Mouse (Mus musculus) liver, embryonic 16.5 days (tissue): ENCODE results near the gene Trpc1. TPM values are rescaled to one million over a fixed set of nuclear protein-coding genes. Genes with fewer than 3 reads are reported as not detected.

Experiments used
- ATAC-seq: fragments of 200-750 bp; cut with Nextera tagmentation; 2 replicates; pipeline ENCODE4 v1.8.0; 2017; ENCODE audit warnings: low read depth, mild to moderate bottlenecking, moderate number of reproducible peaks, moderate library complexity
- H3K27ac ChIP-seq: fragments of 300-500 bp; sonication (generic); 2 replicates; pipeline ENCODE4 v1.5.1; 2014; ENCODE audit warnings: mild to moderate bottlenecking, low read length
- H3K27me3 ChIP-seq: fragments of 300-500 bp; sonication (generic); 2 replicates; pipeline ENCODE4 v1.6.1; 2014; ENCODE audit warnings: low read depth, low read length, mixed read lengths; ENCODE audit not compliant: control insufficient read depth, insufficient read depth
- H3K36me3 ChIP-seq: fragments of 300-500 bp; sonication (generic); 2 replicates; pipeline ENCODE4 v1.6.1; 2014; ENCODE audit warnings: mild to moderate bottlenecking; ENCODE audit not compliant: control insufficient read depth, insufficient read depth
- H3K4me1 ChIP-seq: fragments of 300-500 bp; sonication (generic); 2 replicates; pipeline ENCODE4 v1.6.1; 2014; ENCODE audit warnings: low read depth, low read length, mixed read lengths; ENCODE audit not compliant: control insufficient read depth
- H3K4me2 ChIP-seq: fragments of 300-500 bp; sonication (generic); 2 replicates; pipeline ENCODE4 v1.6.1; 2014; ENCODE audit warnings: low read depth, low read length, mixed read lengths
- H3K4me3 ChIP-seq: fragments of 300-500 bp; sonication (generic); 2 replicates; pipeline ENCODE4 v1.5.1; 2014; ENCODE audit warnings: low read depth, mild to moderate bottlenecking, low read length
- H3K9ac ChIP-seq: fragments of 300-500 bp; sonication (generic); 2 replicates; pipeline ENCODE4 v1.6.1; 2014; ENCODE audit warnings: low read depth, low read length
- H3K9me3 ChIP-seq: fragments of 300-500 bp; sonication (generic); replicated peaks from 2 replicates; pipeline ENCODE4 v1.6.1; 2016; ENCODE audit warnings: low read length; ENCODE audit not compliant: control insufficient read depth
- WGBS: fragments of 180-500 bp; shearing (Covaris S2); extraction: QIAGEN DNeasy Blood & Tissue Kit; methylation state at CpG from one replicate; pipeline ENCODE4 v1.1.7; 2014; ENCODE audit not compliant: insufficient replicate concordance; 5-methylcytosine and 5-hydroxymethylcytosine counted together
- polyA plus RNA-seq: library from polyadenylated mRNA; unstranded; fragments of >200 nt; fragmentation: Nextera tagmentation; extraction: Ambion mirVana; gene quantifications from 2 replicates; pipeline ENCODE4 v1.2.1, GENCODE M21; 2015

Gene Trpc1
- polyA plus RNA-seq, 1 experiment from 2014 or later, result 0.64 TPM

DNA sequence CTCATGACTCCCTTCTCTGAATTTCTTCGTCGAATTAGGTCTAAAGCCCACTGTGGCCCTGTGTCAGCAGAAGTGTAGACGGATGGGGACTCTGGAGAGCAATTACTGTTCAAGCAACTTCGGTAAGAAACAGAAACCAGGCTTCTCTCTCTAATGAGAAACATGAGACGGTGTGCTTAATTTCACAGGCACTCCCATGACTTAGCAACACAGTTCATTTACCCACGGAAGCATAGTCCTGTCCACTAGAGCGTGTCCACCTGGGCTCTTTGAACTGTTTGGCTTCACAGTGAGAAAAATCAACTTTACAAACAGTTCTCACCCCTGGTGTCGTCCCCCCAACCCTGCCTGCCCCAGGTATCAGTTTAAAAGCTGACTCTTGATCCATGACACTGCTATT, 57.4 kb downstream of the Trpc1 start:
- H3K9ac ChIP-seq, result no peak overlapping the region
- no peak overlapping the region for H3K4me3 ChIP-seq
- WGBS, result 65% methylated on average over 8 of the region's 8 CpGs
- ATAC-seq, result no peak
- H3K4me1 ChIP-seq, result no peaks in the 10 kb centered on the region
- no peaks in the 10 kb centered on the region for H3K27me3 ChIP-seq
- H3K4me2 ChIP-seq, result no peak overlapping the region
- H3K9me3 ChIP-seq, result no peaks in the 10 kb centered on the region
- no peak overlapping the region for H3K27ac ChIP-seq
- no peaks in the 10 kb centered on the region for H3K36me3 ChIP-seq

GRCm38 (mm10) chr9:95688064-95688463, 62.1 kb downstream of the Trpc1 start:
- Histone ChIP-seq H3K4me2 (no peak overlapping the region), H3K36me3 (no peaks in the 10 kb centered on the region), H3K4me3 (no peak overlapping the region), H3K9ac (no peak overlapping the region), H3K9me3 (no peaks in the 10 kb centered on the region), H3K4me1 (no peaks in the 10 kb centered on the region), H3K27me3 (no peaks in the 10 kb centered on the region), H3K27ac (no peak overlapping the region)
- no peak for ATAC-seq
- WGBS, result 40% methylated on average over 3 of the region's 3 CpGs

- H3K4me1 ChIP-seq, result no peaks in the 10 kb centered on the region
- H3K9ac ChIP-seq, result no peak overlapping the region
- H3K27ac ChIP-seq, result no peak overlapping the region
- no peaks in the 10 kb centered on the region for H3K27me3 ChIP-seq
- no peaks in the 10 kb centered on the region for H3K9me3 ChIP-seq
- H3K4me3 ChIP-seq, result no peak overlapping the region
- 57% methylated on average over 11 of the region's 11 CpGs for WGBS
- ATAC-seq, result no peak
- H3K36me3 ChIP-seq, result no peaks in the 10 kb centered on the region
- no peak overlapping the region for H3K4me2 ChIP-seq
Measured at GRCm38 (mm10) chr9:95685660-95686440, 64.3 kb downstream of the Trpc1 start.

DNA sequence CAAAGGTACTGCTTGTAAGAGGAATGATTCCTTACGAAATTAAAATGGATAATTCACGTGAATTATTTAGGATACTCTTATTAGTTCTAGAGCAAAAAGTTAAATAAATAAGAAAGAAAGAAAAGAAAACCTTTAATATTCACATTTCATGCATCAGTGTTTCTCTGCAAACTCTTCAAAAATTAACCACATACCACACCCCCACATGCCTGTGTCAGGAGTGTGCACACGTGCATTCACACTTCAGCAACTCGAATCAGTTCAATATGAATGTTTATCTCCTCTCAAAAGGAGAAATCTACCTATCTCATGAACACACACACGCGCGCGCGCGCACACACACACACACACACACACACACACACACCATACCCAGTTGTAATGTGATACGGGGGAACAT, 69.5 kb downstream of the Trpc1 start:
- Histone ChIP-seq H3K36me3 (no peaks in the 10 kb centered on the region), H3K27me3 (no peaks in the 10 kb centered on the region), H3K9me3 (no peaks in the 10 kb centered on the region; the same call in 1 of the 2 replicates), H3K4me1 (no peaks in the 10 kb centered on the region), H3K4me3 (no peak overlapping the region), H3K4me2 (no peak overlapping the region), H3K27ac (no peak overlapping the region), H3K9ac (no peak overlapping the region)
- WGBS, result 72% methylated on average over 11 of the region's 11 CpGs
- ATAC-seq, result no peak

- Histone ChIP-seq H3K27ac (no peak overlapping the region), H3K9ac (no peak overlapping the region), H3K36me3 (no peaks in the 10 kb centered on the region), H3K4me1 (no peaks in the 10 kb centered on the region), H3K4me2 (no peak overlapping the region), H3K27me3 (no peaks in the 10 kb centered on the region), H3K9me3 (no peaks in the 10 kb centered on the region; the same call in 1 of the 2 replicates), H3K4me3 (no peak overlapping the region)
- WGBS, result 65% methylated on average over 7 of the region's 7 CpGs
- ATAC-seq, result no peak
Measured at GRCm38 (mm10) chr9:95679966-95680365, 70.2 kb downstream of the Trpc1 start.

DNA sequence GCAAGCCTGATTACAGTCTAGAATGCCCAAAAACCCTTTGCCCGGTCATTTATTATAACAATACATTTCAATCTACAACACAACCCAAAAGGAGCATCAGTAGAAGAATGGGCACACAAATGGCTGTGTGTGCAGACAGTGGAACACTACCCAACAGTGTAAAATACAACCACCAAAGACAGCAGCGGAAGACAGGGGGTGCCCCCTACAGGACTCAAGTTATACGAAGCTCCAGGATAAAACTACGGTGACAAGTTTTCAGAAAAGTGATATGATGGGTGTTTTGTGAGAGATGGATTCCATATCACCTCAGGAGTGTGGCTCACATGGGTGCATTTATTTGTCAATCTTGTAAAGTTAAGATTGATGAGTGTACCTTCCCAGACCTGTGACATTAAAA, 74.2 kb downstream of the Trpc1 start:
- no peak overlapping the region for H3K4me2 ChIP-seq
- no peak overlapping the region for H3K4me3 ChIP-seq
- ATAC-seq, result no peak
- H3K9ac ChIP-seq, result no peak overlapping the region
- 80% methylated on average over 4 of the region's 4 CpGs for WGBS
- no peaks in the 10 kb centered on the region for H3K4me1 ChIP-seq
- H3K27me3 ChIP-seq, result no peaks in the 10 kb centered on the region
- no peaks in the 10 kb centered on the region; the same call in 1 of the 2 replicates for H3K9me3 ChIP-seq
- no peak overlapping the region for H3K27ac ChIP-seq
- H3K36me3 ChIP-seq, result no peaks in the 10 kb centered on the region

DNA sequence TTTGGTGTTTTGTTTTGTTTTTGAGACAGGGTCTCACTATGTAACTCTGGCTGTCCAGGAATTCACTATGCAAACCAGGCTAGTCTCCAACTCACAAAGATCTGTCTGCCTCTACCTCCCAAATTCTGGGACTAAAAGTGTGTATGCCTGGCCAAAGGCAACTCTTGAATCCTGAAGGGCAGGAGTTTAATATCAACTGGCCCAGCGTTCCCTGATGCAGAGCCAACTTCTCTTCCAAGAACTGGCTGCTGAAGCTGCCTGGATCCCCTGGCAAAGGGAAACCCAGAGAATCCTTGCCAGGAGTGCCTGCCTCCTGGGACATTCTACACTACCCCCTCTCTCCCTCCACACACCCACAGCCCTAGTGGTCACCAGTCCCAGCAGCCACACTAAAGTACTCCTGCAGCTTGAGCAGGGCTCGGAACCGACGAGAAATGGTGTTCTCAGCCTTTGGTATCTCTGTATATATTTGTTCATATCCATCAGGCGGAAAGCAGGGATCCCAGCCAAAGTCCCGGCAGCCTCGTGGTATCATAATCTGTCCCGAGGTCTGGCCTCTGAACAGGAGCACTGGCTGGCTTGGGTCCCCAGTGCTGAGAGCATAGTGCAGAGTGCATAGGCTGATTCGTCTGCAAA, 75.0 kb downstream of the Trpc1 start:
- no peak for ATAC-seq
- Histone ChIP-seq H3K9me3 (no peaks in the 10 kb centered on the region; the same call in 1 of the 2 replicates), H3K27ac (no peak overlapping the region), H3K27me3 (no peaks in the 10 kb centered on the region), H3K4me1 (no peaks in the 10 kb centered on the region), H3K4me3 (no peak overlapping the region), H3K36me3 (no peaks in the 10 kb centered on the region), H3K9ac (no peak overlapping the region), H3K4me2 (no peak overlapping the region)
- WGBS, result 69% methylated on average over 9 of the region's 9 CpGs

GRCm38 (mm10) chr9:95672760-95673159, 77.4 kb downstream of the Trpc1 start:
- no peak overlapping the region for H3K4me2 ChIP-seq
- no peak overlapping the region for H3K9ac ChIP-seq
- no peak overlapping the region for H3K27ac ChIP-seq
- H3K4me1 ChIP-seq, result no peaks in the 10 kb centered on the region
- no peaks in the 10 kb centered on the region for H3K27me3 ChIP-seq
- 76% methylated on average over 6 of the region's 6 CpGs for WGBS
- ATAC-seq, result no peak
- no peak overlapping the region for H3K4me3 ChIP-seq
- H3K36me3 ChIP-seq, result no peaks in the 10 kb centered on the region
- no peaks in the 10 kb centered on the region; the same call in 1 of the 2 replicates for H3K9me3 ChIP-seq

GRCm38 (mm10) chr9:95672331-95672730, 77.8 kb downstream of the Trpc1 start:
- H3K9ac ChIP-seq, result no peak overlapping the region
- no peak overlapping the region for H3K4me2 ChIP-seq
- no peak overlapping the region for H3K4me3 ChIP-seq
- no peaks in the 10 kb centered on the region for H3K36me3 ChIP-seq
- no peak overlapping the region for H3K27ac ChIP-seq
- no peaks in the 10 kb centered on the region; the same call in 1 of the 2 replicates for H3K9me3 ChIP-seq
- no peak for ATAC-seq
- H3K4me1 ChIP-seq, result no peaks in the 10 kb centered on the region
- no peaks in the 10 kb centered on the region for H3K27me3 ChIP-seq
- WGBS, result 66% methylated on average over 3 of the region's 3 CpGs
